Mouse (Mus musculus): ENCODE data around the gene Ube2o. TPM values are rescaled to one million over a fixed set of nuclear protein-coding genes. Genes with fewer than 3 reads are reported as not detected.

Ube2o gene
- total RNA-seq (2021) = 10 to 100 TPM; 27.6 to 29.0 TPM
- long read RNA-seq, experiment 1, full-length matches to known transcripts = 4 of 16 reads
- long read RNA-seq, experiment 1, partial matches to known transcripts = 4 of 16 reads
- long read RNA-seq, experiment 1, other reads (novel, unspliced or antisense) = 8 of 16 reads
- long read RNA-seq, experiment 2, full-length matches to known transcripts = 5 of 17 reads
- long read RNA-seq, experiment 2, partial matches to known transcripts = 3 of 17 reads
- long read RNA-seq, experiment 2, other reads (novel, unspliced or antisense) = 9 of 17 reads

DNA sequence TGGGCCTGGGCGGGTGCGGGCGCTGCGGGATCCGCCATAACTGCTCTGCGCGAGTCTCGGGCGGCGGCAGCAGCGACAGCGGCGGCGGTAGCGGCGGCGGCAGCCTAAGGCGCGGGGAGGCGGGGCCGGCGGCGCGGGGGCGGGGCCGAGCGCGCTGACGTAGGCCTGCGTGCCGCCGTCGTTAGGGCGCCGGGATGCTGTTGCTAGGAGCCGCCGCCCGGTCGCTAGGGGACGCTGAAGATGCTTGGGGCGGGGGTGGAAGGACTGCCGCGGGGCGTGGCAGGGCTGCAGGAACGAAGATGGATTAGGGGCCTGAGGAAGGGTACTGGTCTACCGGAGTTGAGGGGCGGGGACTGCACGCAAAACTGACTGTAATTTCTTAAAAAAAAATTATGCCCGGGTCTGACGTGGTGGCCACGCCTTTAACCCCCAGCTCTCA lies at the start of gene Ube2o:
Gene Ube2o, minus strand, starts transcription at position 72 of the 439 bp plus-strand sequence.
- DNase-seq (ENCODE audit: low spot score in 2 of 2) = peak; percentile 88 to 93

DNA sequence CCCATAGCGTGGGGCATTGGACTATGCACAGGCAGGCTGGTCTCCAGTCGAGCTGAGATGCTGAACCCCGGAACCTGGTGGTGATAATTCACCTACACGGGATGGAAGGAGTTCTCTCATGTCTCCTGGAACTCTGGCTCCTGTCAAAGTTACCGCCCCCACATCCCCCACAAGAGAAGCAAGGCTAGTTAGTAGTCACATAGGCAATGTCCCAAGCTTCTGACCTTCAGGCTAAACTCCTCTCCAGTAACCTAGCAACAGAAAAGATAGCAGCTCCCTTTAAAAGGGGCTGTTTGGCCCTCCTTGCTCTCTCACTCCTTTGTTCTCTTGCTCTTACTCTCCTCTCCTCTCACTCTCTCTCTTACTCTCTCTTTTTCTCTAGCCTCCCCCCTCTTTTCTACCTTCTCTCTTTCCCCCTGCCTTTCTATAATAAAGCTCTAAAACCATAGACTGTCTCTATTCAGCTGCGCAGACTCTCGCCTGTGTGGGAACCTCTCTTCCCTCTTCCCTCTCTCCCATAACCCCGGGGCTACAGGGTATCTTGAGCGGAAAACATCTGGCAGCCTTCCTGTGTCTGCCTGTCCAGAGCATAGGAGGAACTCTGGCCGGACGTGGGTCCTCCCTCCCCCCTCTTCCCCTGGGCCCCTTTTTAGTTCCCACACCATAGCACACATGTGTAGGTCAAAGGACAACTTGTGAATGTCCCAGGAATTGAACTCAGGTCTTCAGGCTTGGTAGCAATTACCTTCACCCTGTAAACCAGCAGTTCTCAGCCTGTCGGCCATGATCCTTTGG lies 49.1 kb upstream of the Ube2o start:
- DNase-seq (ENCODE audit: low spot score in 2 of 2) = no peak

DNA sequence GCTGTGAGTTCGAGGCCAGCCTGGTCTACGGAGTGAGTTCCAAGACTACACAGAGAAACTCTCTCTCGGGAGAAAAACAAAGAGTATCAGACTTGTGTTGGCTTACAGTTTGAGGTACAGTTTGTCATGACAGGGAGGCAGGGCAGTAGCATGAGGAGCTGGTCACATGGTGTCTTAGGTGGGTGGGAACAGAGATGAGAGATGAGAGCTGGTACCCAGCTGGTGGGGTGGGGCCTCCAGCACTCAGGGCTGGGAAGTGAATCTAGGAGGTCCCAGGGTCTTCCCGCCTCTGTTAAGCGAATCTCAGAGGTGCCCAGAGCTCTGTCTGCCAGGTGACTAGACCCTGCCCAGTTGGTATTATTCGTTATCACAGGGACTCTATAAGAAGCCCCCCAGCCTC lies 48.2 kb upstream of the Ube2o start:
- DNase-seq (ENCODE audit: low spot score in 2 of 2) = no peak

DNA sequence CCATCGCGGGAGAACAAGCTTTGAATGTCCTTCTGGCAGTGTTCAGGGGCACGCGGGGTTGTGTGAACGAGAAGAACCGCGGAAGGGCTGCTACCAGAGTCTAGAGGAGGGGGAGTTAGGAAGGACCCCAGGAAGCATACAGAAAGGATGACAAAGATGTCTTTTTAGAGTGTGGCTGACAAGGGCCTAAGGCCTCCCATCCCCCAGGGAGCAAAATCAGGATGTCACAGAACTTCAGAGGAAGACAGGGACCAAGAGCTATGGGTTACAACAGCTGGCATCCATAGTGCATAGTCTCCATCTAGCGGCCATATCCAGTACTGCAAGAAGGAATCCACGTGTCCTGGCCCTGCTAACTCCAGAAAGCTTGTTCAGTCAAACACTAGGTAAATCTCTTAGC lies 47.5 kb upstream of the Ube2o start:
- DNase-seq (ENCODE audit: low spot score in 2 of 2) = peak; percentile 83 to 94

GRCm38 (mm10) chr11:116627072-116628020 lies 46.1 kb upstream of the Ube2o start:
- no peak for DNase-seq (ENCODE audit: low spot score in 2 of 2)

DNA sequence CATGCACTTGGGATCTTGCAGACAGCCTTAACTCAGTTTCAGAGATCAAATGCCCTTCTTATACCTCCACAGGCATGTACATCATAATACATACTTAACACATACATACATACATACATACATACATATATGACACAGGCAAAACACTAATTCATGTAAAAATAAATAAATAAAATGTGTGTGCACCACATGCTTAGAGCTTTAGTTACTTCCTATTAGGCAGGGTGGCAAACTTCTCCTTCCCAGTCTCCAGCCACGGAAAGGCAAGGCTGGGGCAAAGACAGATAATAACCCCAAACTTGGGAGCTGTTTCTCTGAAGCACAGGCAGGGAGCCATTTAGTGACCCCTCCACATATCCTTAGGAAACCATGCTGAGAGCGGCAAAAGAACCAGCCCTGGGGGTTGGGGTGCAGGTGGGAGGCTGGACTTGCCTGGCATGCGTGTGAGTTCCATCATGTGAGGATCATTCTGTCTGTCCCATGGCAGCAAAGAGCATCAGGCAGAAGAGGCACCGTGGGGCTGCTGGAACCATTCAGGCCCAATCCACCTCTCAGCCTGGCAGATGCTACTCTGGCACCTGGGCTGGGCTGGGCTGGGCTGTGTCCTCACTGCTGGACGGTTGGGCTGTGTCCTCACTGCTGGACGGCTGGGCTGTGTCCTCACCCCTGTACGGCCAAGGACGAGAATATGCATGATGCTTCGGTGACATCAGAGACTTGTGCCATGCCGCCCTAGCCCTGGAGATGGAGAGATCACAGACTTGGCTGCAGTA lies 45.2 kb upstream of the Ube2o start, which contains the start of gene Rhbdf2:
Gene Rhbdf2, minus strand, starts transcription at position 721 of the 773 bp plus-strand sequence.
- no peak for DNase-seq (ENCODE audit: low spot score in 2 of 2)

GRCm38 (mm10) chr11:116625081-116626000 lies 44.1 kb upstream of the Ube2o start:
- peak; percentile 52 to 64 for DNase-seq (ENCODE audit: low spot score in 2 of 2)

DNA sequence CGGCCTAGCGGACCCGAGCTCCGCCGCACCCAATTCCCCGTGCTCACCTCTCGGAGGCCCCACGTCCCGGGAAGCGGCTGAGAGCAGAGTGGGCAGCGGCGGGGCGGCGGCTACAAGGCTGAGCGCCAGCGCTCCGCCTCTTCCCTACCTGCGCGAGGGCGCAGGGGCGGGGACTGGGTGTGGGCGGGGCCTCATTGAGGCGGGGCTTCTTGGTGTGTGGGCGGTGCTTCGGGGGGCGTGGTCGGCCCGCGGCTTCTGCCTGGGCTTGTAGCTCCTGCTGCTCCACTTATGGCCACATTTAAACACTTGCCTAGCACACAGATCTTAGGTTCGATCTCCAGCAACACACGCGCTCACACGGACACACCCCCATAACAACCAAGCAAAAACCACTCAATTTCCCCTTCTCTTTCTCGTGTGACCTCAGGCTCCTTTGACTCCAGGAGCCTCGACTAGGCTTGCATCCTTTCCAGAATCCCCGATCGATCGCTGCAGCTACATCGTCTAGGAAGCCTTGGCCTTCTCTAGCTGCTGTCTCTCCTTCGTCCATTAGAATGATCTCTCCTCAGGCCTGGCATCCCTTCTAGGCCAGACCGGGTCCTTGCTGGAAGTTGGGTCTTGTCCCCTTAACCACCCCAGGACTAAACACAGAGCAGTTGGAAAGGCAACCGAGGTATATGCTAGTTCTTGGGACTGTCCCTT lies 43.0 kb upstream of the Ube2o start:
- DNase-seq (ENCODE audit: low spot score in 2 of 2) = peak; percentile 85

- no peak for DNase-seq (ENCODE audit: low spot score in 2 of 2)
Observed at GRCm38 (mm10) chr11:116623281-116624124, 42.3 kb upstream of the Ube2o start.

DNA sequence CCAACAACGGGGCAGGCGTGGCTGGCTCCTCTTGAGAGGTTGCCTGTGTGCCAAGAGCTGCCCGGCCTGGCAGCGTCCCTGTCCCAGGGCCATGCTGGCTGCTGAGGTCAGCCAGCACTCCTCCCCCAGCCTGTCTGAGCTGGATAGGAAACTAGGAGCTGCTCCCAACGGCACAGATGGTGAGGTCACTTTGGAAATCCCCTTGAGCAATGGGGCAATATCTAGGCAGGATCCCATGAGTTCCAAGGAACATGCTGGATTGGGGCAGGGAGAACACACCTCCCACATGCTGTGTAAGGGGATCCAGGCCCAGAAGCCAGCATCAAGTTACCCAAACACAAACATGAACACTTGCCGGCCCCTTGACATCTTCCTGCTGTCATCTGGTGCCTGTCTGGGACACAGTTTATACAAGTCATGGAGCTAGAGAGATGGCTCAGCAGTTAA lies 40.0 kb upstream of the Ube2o start:
- peak; percentile 73 for DNase-seq (ENCODE audit: low spot score in 2 of 2)

- no peak for DNase-seq (ENCODE audit: low spot score in 2 of 2)
Observed at GRCm38 (mm10) chr11:116620559-116621253, 39.5 kb upstream of the Ube2o start.

- DNase-seq (ENCODE audit: low spot score in 2 of 2) = no peak
Observed at GRCm38 (mm10) chr11:116620073-116620472, 38.8 kb upstream of the Ube2o start.

GRCm38 (mm10) chr11:116619561-116619960 lies 38.3 kb upstream of the Ube2o start:
- no peak for DNase-seq (ENCODE audit: low spot score in 2 of 2)

DNA sequence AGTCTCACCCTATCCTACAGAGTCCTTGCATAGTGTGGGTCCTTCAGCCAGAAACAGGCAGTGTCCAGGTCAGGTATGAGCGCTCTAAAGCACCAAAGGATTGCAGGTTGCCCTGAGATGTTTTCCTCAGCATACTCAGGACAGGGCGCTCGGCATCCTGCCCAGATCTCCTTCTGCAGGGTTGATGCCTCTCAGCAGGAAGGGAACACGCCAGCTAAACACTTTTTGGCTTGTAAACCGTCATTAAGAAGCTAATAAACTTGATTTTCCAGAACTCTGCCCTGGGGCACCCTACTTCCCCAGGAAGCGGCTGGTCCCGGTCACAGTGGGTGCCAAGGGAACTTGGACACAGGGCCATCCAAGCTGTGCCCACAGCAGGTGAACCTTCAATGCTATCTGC lies 37.9 kb upstream of the Ube2o start:
- no peak for DNase-seq (ENCODE audit: low spot score in 2 of 2)

DNA sequence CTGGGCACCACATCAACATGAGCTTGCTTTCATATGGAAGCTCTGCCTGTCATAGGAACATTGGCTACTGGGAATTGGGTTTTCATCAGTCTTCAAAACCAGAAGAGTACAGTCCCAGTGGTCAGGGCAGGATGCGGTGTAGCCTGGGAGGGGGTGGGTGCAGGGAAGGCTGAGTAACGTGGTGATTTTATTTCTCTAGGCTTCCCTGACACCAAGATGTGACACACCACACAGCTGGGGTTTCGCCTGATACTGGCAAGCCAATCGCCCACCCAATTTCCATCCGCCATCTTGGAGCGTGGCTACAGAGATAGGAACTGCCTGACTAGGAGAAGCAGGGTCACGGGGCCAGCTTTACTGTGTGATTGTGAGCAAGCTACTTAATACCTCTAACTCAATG lies 37.4 kb upstream of the Ube2o start:
- no peak for DNase-seq (ENCODE audit: low spot score in 2 of 2)

DNA sequence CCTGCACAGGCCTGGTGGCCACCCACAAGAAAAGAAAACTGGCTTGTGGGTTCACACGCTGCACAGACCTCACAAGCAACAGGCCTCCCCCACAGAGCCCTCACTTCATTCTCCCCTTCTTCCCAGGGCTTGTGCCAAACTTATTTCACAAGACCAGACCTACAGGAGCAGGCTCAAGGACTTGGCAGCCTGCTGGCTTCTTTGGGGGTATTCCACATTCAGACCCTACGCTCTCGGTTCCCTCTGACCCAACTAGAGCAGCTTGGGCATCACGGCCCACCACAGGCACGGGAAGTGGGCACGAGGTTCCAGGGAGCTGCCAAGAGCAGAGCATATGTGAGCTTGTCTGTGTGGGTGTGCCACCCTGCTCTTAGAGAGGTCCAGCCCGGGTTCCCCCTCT lies 36.4 kb upstream of the Ube2o start:
- no peak for DNase-seq (ENCODE audit: low spot score in 2 of 2)
